15 mouse cellular contexts compared by ENCODE assay signal in genomic region chr6:15610208-15610607, GRCm38 (mm10).
"Had no signal": no experiment of that assay in that cellular context is flagged by ENCODE, and none has a peak within 500 bp of the region (broad histone marks: within the 10 kb centered on the region; RNA-seq: fewer than 3 reads in every experiment).

No protein-coding gene starts in this region.

- H3K4me1 ChIP-seq: kidney, embryonic 15.5 days; limb, embryonic 10.5 days; liver, embryonic 13.5 days; lung, embryonic 15.5 days; megakaryocyte, embryonic 14.5 days; midbrain, embryonic 12.5 days had no signal

- ATAC-seq: intestine, embryonic 16.5 days; liver, postnatal 0 days had no signal

- H3K36me3 ChIP-seq: kidney, embryonic 15.5 days; limb, embryonic 10.5 days; liver, embryonic 13.5 days; lung, embryonic 15.5 days; midbrain, embryonic 12.5 days had no signal

- H3K4me3 ChIP-seq: kidney, embryonic 15.5 days; left cerebral cortex, adult 2 months; limb, embryonic 10.5 days; liver, embryonic 13.5 days; lung, embryonic 15.5 days; megakaryocyte, embryonic 14.5 days; midbrain, embryonic 12.5 days had no signal

- H3K27me3 ChIP-seq: kidney, embryonic 15.5 days; liver, embryonic 13.5 days; lung, embryonic 15.5 days; megakaryocyte, embryonic 14.5 days; midbrain, embryonic 12.5 days had no signal

- H3K27ac ChIP-seq: kidney, embryonic 15.5 days; left cerebral cortex, adult 2 months; limb, embryonic 10.5 days; liver, embryonic 13.5 days; lung, embryonic 15.5 days; macrophage; midbrain, embryonic 12.5 days had no signal

- H3K4me2 ChIP-seq: kidney, embryonic 15.5 days; liver, embryonic 13.5 days; lung, embryonic 15.5 days; midbrain, embryonic 12.5 days had no signal

- H3K9me3 ChIP-seq: kidney, embryonic 15.5 days; limb, embryonic 10.5 days; liver, embryonic 13.5 days; lung, embryonic 15.5 days; megakaryocyte, embryonic 14.5 days; midbrain, embryonic 12.5 days had no signal

- H3K9ac ChIP-seq: kidney, embryonic 15.5 days; liver, embryonic 13.5 days; liver, postnatal 0 days; lung, embryonic 15.5 days; midbrain, embryonic 12.5 days had no signal

- DNase-seq: kidney, adult 2 months; kidney, postnatal 14 days; liver, embryonic 13.5 days; liver, postnatal 0 days; lung, postnatal 14 days; right cerebral cortex, postnatal 14 days; thymus, postnatal 36 days had no signal
